8 mouse cellular contexts compared by ENCODE assay signal in the genomic region with DNA sequence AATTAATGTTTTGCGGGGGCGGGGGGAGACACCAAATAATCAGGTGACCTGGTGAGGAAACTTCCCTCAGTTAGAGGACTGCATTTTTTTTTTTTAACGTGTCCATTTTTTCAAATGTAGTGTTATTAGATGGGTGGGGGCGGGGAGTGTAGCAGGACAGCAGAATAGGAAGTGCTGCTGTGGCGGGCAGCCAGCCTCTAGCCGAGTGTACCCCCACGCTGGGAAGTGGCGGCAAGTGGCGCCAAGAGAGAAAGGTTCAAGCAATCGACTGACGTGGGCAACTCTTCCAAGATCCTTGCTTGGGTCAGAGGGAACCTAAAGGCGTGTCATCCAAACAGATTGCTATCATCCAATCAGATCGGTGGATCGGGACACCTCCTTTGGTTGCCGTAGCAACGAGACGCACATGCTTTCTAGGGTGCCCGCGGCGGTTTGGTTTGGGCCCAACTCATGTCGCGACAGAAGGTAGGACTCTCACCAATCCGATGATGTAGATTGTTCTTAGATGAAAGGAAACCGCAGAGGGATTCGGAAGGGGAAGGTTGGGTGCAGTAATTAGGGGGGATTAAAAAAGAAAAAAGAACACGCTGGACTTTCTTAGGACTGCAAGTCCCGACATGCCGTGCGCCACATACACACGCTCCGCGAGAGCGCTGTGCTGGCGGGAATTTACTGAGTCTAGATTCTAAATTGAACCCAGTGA. TPM values are rescaled to one million over a fixed set of nuclear protein-coding genes. Genes with fewer than 3 reads are reported as not detected.
DNase-seq lines count a peak whose midpoint lies in the region; ATAC-seq and TF ChIP-seq lines count a peak whose summit lies in the region.

A gene (plus strand): TSS at position 395 of the 703 bp plus-strand sequence.

- H3K9ac ChIP-seq in CH12.LX (ENCODE audit: insufficient read depth, low read depth): peak within 1 kb of the TSS; percentile 68
- H3K9ac ChIP-seq in forebrain, embryonic 13.5 days: peak within 1 kb of the TSS; percentile 54
- 0 out of 2 replicates have a peak within 1 kb of the TSS, but pooled peaks have one; percentile 16 for H3K9ac ChIP-seq in heart, postnatal 0 days (replicated peaks; ENCODE audit: low read depth, low read length)
- H3K9ac ChIP-seq in liver, embryonic 12.5 days: no peak within 1 kb of the TSS

- under 1% methylated on average over 34 of the region's 34 CpGs for WGBS in forebrain, embryonic 13.5 days
- WGBS in heart, postnatal 0 days: 2% methylated on average over 34 of the region's 34 CpGs
- WGBS in liver, embryonic 12.5 days (ENCODE audit: insufficient replicate concordance): 3% methylated on average over 34 of the region's 34 CpGs

- H3ac ChIP-seq in myocyte (ENCODE audit: control insufficient read depth, insufficient read length): no peak within 1 kb of the TSS

- H3K36me3 ChIP-seq in CH12.LX (replicated peaks in 1 of 2; ENCODE audit: control insufficient read depth in 1 of 2, insufficient read depth in 1 of 2, low read length in 1 of 2) (no peaks in the 10 kb centered on the region), myocyte (ENCODE audit: control insufficient read depth, insufficient read depth) (no peaks in the 10 kb centered on the region)
- H3K36me3 ChIP-seq in forebrain, embryonic 13.5 days (ENCODE audit: poor library complexity, severe bottlenecking): no peaks in the 10 kb centered on the region
- H3K36me3 ChIP-seq in heart, postnatal 0 days (replicated peaks; ENCODE audit: control insufficient read depth, insufficient read depth, low read length): no peaks in the 10 kb centered on the region
- no peaks in the 10 kb centered on the region for H3K36me3 ChIP-seq in liver, embryonic 12.5 days
- H3K36me3 ChIP-seq in testis, adult 2 months (ENCODE audit: control insufficient read depth, insufficient read depth, low read length): no peaks in the 10 kb centered on the region

- TF ChIP-seq POLR2A in CH12.LX (IDR thresholded peaks at IDR 0.05; ENCODE audit: low read depth, low read length) (no peak), myocyte (IDR thresholded peaks at IDR 0.05; ENCODE audit: insufficient read length, low read depth) (no peak)
- peak; percentile 83; the same call in 1 of the 2 replicates for TF ChIP-seq POLR2A in testis, adult 2 months (IDR thresholded peaks at IDR 0.05; ENCODE audit: control insufficient read depth, low read depth, low read length)

- H3K4me2 ChIP-seq in CH12.LX (ENCODE audit: insufficient read depth, low read depth, poor library complexity, severe bottlenecking): peak within 1 kb of the TSS; percentile 87
- H3K4me2 ChIP-seq in forebrain, embryonic 13.5 days: peak within 1 kb of the TSS; percentile 60
- H3K4me2 ChIP-seq in heart, postnatal 0 days (ENCODE audit: low read depth, low read length): peak within 1 kb of the TSS; percentile 61
- peak within 1 kb of the TSS; percentile 66 for H3K4me2 ChIP-seq in liver, embryonic 12.5 days
- H3K4me2 ChIP-seq in myocyte (ENCODE audit: low read depth): peak within 1 kb of the TSS; percentile 22

- peak within 1 kb of the TSS; percentile 32 to 61 (median 33) for H3K4me3 ChIP-seq in CH12.LX (replicated peaks in 1 of 3; ENCODE audit: low read depth in 2 of 3, low read length in 2 of 3, poor library complexity in 1 of 3)
- peak within 1 kb of the TSS; percentile 45 for H3K4me3 ChIP-seq in forebrain, embryonic 13.5 days
- H3K4me3 ChIP-seq in heart, postnatal 0 days (ENCODE audit: low read depth, low read length): peak within 1 kb of the TSS; percentile 51
- H3K4me3 ChIP-seq in liver, embryonic 12.5 days: peak within 1 kb of the TSS; percentile 46
- no peak within 1 kb of the TSS for H3K4me3 ChIP-seq in myocyte
- H3K4me3 ChIP-seq in testis, adult 2 months (ENCODE audit: control insufficient read depth, low read depth, low read length): peak within 1 kb of the TSS; percentile 86

- TF ChIP-seq RAD21 in CH12.LX (IDR thresholded peaks at IDR 0.05; ENCODE audit: low read depth, low read length): no peak

- no peaks in the 10 kb centered on the region for H3K4me1 ChIP-seq in CH12.LX (ENCODE audit: control insufficient read depth in 1 of 2, insufficient read depth in 2 of 2)
- H3K4me1 ChIP-seq in forebrain, embryonic 13.5 days: peaks cover 5% of the 10 kb centered on the region; the same call in 1 of the 2 replicates
- H3K4me1 ChIP-seq in heart, postnatal 0 days (ENCODE audit: control insufficient read depth, insufficient read depth): no peaks in the 10 kb centered on the region
- H3K4me1 ChIP-seq in liver, embryonic 12.5 days: 0 out of 2 replicates have a peak, but pooled peaks cover 3% of the 10 kb centered on the region
- H3K4me1 ChIP-seq in testis, adult 2 months (ENCODE audit: control insufficient read depth, insufficient read depth, low read length): peaks cover 2% of the 10 kb centered on the region; the same call in 1 of the 2 replicates

- no peaks in the 10 kb centered on the region for H3K79me2 ChIP-seq in CH12.LX (replicated peaks; ENCODE audit: control insufficient read depth, extremely low read depth, insufficient read depth, poor library complexity, severe bottlenecking)
- H3K79me2 ChIP-seq in myocyte (ENCODE audit: control insufficient read depth, insufficient read depth): no peaks in the 10 kb centered on the region

- DNase-seq in CH12.LX (ENCODE audit: extremely low read depth): peak; percentile 74
- peak; percentile 32 for DNase-seq in c-Kit-positive CD71-positive TER-119-negative erythroid progenitor cells, embryonic 14.5 days (ENCODE audit: low read depth)
- DNase-seq in heart, postnatal 0 days (ENCODE audit: low spot score): peak; percentile 45
- peak; percentile 89 to 91 for DNase-seq in kidney, postnatal 25 days

- peak; percentile 97 for ATAC-seq in forebrain, embryonic 13.5 days
- ATAC-seq in heart, postnatal 0 days (ENCODE audit: insufficient read depth, low read depth): peak; percentile 75
- ATAC-seq in liver, embryonic 12.5 days: peak; percentile 57; the same call in 1 of the 2 replicates

- peaks cover 3% of the 10 kb centered on the region for H3K9me3 ChIP-seq in CH12.LX (replicated peaks; ENCODE audit: low read length)
- no peaks in the 10 kb centered on the region for H3K9me3 ChIP-seq in forebrain, embryonic 13.5 days (replicated peaks)
- H3K9me3 ChIP-seq in heart, postnatal 0 days (replicated peaks; ENCODE audit: control insufficient read depth, low read length): no peaks in the 10 kb centered on the region
- no peaks in the 10 kb centered on the region for H3K9me3 ChIP-seq in liver, embryonic 12.5 days (replicated peaks)

- H3K27ac ChIP-seq in CH12.LX (ENCODE audit: insufficient read depth, low read depth): no peak within 1 kb of the TSS
- no peak within 1 kb of the TSS; the same call in 1 of the 2 replicates for H3K27ac ChIP-seq in forebrain, embryonic 13.5 days
- H3K27ac ChIP-seq in heart, postnatal 0 days (ENCODE audit: low read depth): no peak within 1 kb of the TSS
- no peak within 1 kb of the TSS for H3K27ac ChIP-seq in liver, embryonic 12.5 days
- H3K27ac ChIP-seq in testis, adult 2 months (ENCODE audit: control insufficient read depth, insufficient read depth, low read depth, low read length): peak within 1 kb of the TSS; percentile 82

- no peak for TF ChIP-seq CTCF in CH12.LX (conservative IDR thresholded peaks at IDR 0.05 in 1 of 2, IDR thresholded peaks at IDR 0.05 in 1 of 2; ENCODE audit: low read depth in 2 of 2, low read length in 2 of 2)
- no peak for TF ChIP-seq CTCF in heart, postnatal 0 days (IDR thresholded peaks at IDR 0.05; ENCODE audit: low read depth)
- TF ChIP-seq CTCF in testis, adult 2 months (IDR thresholded peaks at IDR 0.05; ENCODE audit: control insufficient read depth, insufficient read depth, insufficient replicate concordance, low read depth, low read length): no peak

- no peak for TF ChIP-seq EP300 in CH12.LX (IDR thresholded peaks at IDR 0.05; ENCODE audit: low read length)
- TF ChIP-seq EP300 in heart, postnatal 0 days (IDR thresholded peaks at IDR 0.05; ENCODE audit: low read depth): no peak

- peaks cover 55% of the 10 kb centered on the region for H3K27me3 ChIP-seq in CH12.LX (replicated peaks)
- 0 out of 2 replicates have a peak, but pooled peaks cover 8% of the 10 kb centered on the region for H3K27me3 ChIP-seq in forebrain, embryonic 13.5 days
- H3K27me3 ChIP-seq in heart, postnatal 0 days (ENCODE audit: control insufficient read depth, insufficient read depth, low read length): peaks cover 7% of the 10 kb centered on the region; the same call in 1 of the 2 replicates
- peaks cover 45% of the 10 kb centered on the region for H3K27me3 ChIP-seq in liver, embryonic 12.5 days (replicated peaks)
- H3K27me3 ChIP-seq in myocyte (ENCODE audit: control insufficient read depth, insufficient read depth, insufficient read length): peaks cover 32% of the 10 kb centered on the region
- H3K27me3 ChIP-seq in testis, adult 2 months (ENCODE audit: control insufficient read depth, insufficient read depth, low read length): no peaks in the 10 kb centered on the region

- in situ Hi-C loops in CH12.LX (cut with MboI; ENCODE audit: low pct_ligation_motif_present, low pct_unique_long_range_greater_than_20kb, low sequenced_read_pairs): no loop called here

- dilution Hi-C loops in CH12.LX (cut with MboI; ENCODE audit: extremely low pct_ligation_motif_present, extremely low pct_unique_long_range_greater_than_20kb, low sequenced_read_pairs): no loop called here

TF ChIP-seq in CH12.LX, 34 proteins besides CTCF, POLR2A, EP300 and RAD21 (continues in another document):
- TF ChIP-seq TCF12 (IDR thresholded peaks at IDR 0.05; ENCODE audit: low read depth, low read length) (peak; percentile 32; the same call in 1 of the 2 replicates), MAX (IDR thresholded peaks at IDR 0.05; ENCODE audit: low read length) (peak; percentile 83), NELFE (IDR thresholded peaks at IDR 0.05; ENCODE audit: low read depth, low read length) (no peak), HCFC1 (IDR thresholded peaks at IDR 0.05; ENCODE audit: low read depth, low read length) (peak; percentile 87)

TF ChIP-seq in myocyte, 11 proteins besides CTCF, POLR2A, EP300 and RAD21 (continues in another document):
- TF ChIP-seq MYOG (IDR thresholded peaks at IDR 0.05; ENCODE audit: control insufficient read depth in 1 of 3, insufficient read depth in 1 of 3, insufficient read length in 2 of 3, low read depth in 2 of 3) (no peak), MAX (IDR thresholded peaks at IDR 0.05; ENCODE audit: low read depth) (no peak), E2F4 (IDR thresholded peaks at IDR 0.05; ENCODE audit: insufficient read depth) (no peak), CEBPB (IDR thresholded peaks at IDR 0.05; ENCODE audit: insufficient read depth, poor library complexity, severe bottlenecking) (no peak)

RNA-seq across cellular contexts. Expression of the gene that starts here (rescaled TPM):
- total RNA-seq in CH12.LX (2012; rRNA removed) (1.4 and 1.7 TPM in 2 replicates), CH12.LX (2014; rRNA removed) (1.5 and 1.6 TPM in 2 replicates)
- polyA plus RNA-seq in CH12.LX (2012; ENCODE audit: insufficient read length, low read depth) (1.7 and 1.9 TPM in 2 replicates), myocyte (2012; fragmentation: generic; extraction: Trizol) (not detected)
- polyA plus RNA-seq in forebrain, embryonic 13.5 days (2015; fragmentation: Nextera tagmentation; extraction: Ambion mirVana): 1.7 and 1.8 TPM in 2 replicates
- 0.89 TPM in 1 of 2 replicates, not detected in the other for total RNA-seq in heart, postnatal 0 days (2014; rRNA removed; ENCODE audit: low replicate concordance)
- polyA plus RNA-seq in heart, postnatal 0 days (2015; fragmentation: Nextera tagmentation; extraction: Ambion mirVana): 0.05 and 0.14 TPM in 2 replicates
- 0.14 and 0.15 TPM in 2 replicates for polyA plus RNA-seq in liver, embryonic 12.5 days (2016; fragmentation: Nextera tagmentation; extraction: Ambion mirVana)
- polyA plus RNA-seq in testis, adult 2 months (2012; rRNA removed): 203 and 218 TPM in 2 replicates

Comparison
In these comparisons a context has a peak if more than half of its experiments do, and no peak if none do; other contexts are left out.
1. RNA of the gene that starts here (polyA plus RNA-seq): 203 to 218 TPM in testis, adult 2 months; 1.7 to 1.8 TPM in forebrain, embryonic 13.5 days, 1.7 to 1.9 TPM in CH12.LX, 0.14 to 0.15 TPM in liver, embryonic 12.5 days, 0.05 to 0.14 TPM in heart, postnatal 0 days and not detected in myocyte (single experiment); every median in the first group is over 10 times any median in the second.
2. Peak in DNase-seq, ATAC-seq, H3K4me3 ChIP-seq, H3K9ac ChIP-seq and H3K4me2 ChIP-seq in heart, postnatal 0 days; RNA of the gene not detected or under 1 TPM.
3. Peak in ATAC-seq, H3K4me3 ChIP-seq and H3K4me2 ChIP-seq in liver, embryonic 12.5 days; RNA of the gene not detected or under 1 TPM.
4. DNase-seq: peak in every context shown above with its lines; median percentile 90 in kidney, postnatal 25 days; 74 in CH12.LX; 45 in heart, postnatal 0 days; 32 in c-Kit-positive CD71-positive TER-119-negative erythroid progenitor cells, embryonic 14.5 days.
5. H3K4me2 ChIP-seq: peak in every context shown above with its lines; median percentile 87 in CH12.LX; 66 in liver, embryonic 12.5 days; 61 in heart, postnatal 0 days; 60 in forebrain, embryonic 13.5 days; 22 in myocyte.
6. Peak in every context shown above with its lines, with median percentiles within 50 percentile points of each other: ATAC-seq.